Mouse (Mus musculus) brain, embryonic 14.5 days (tissue): ENCODE data around the gene Slc6a19.

Experiments
- CTCF ChIP-seq: fragments of 200-500 bp; IDR thresholded peaks from 2 replicates; pipeline ENCODE4 v1.5.1; 2012; ENCODE audit warnings: inconsistent platforms, mild to moderate bottlenecking, moderate library complexity, borderline replicate concordance; ENCODE audit not compliant: insufficient read depth, insufficient read length; ENCODE audit errors: extremely low read depth
- POLR2A ChIP-seq: fragments of 200-500 bp; IDR thresholded peaks from 2 replicates; pipeline ENCODE4 v1.6.1; 2012; ENCODE audit warnings: mild to moderate bottlenecking, inconsistent platforms, borderline replicate concordance; ENCODE audit not compliant: poor library complexity, insufficient read depth, insufficient read length, severe bottlenecking; ENCODE audit errors: extremely low read depth

GRCm38 (mm10) chr13:73727621-73728025 is 23.0 kb upstream of the Slc6a19 start:
- no peak for TF ChIP-seq CTCF
- TF ChIP-seq POLR2A, result no peak
